Mouse (Mus musculus) CH12.LX (cell line): ENCODE measurements around the gene Rora. TPM values are rescaled to one million over a fixed set of nuclear protein-coding genes. Genes with fewer than 3 reads are reported as not detected.

Source experiments
- DNase-seq: peaks from one replicate; pipeline ENCODE4 v3.0.0-alpha.2; 2013; ENCODE audit errors: extremely low read depth
- H3K27ac ChIP-seq: 2 replicates; pipeline ENCODE4 v1.5.1; 2012; ENCODE audit warnings: low read depth, mild to moderate bottlenecking, control low read depth, moderate library complexity; ENCODE audit not compliant: insufficient read depth
- H3K27me3 ChIP-seq: replicated peaks from 2 replicates; pipeline ENCODE3; 2012; ENCODE audit warnings: inconsistent platforms
- H3K36me3 ChIP-seq, 2 experiments: replicated peaks in 1 of 2; 2 replicates each; pipeline versions ENCODE3 to v1.6.1; 2012; ENCODE audit warnings: inconsistent platforms in 1 of 2, low read length in 1 of 2, mild to moderate bottlenecking in 1 of 2, mixed read lengths in 1 of 2, moderate library complexity in 1 of 2; ENCODE audit not compliant: control insufficient read depth in 1 of 2, insufficient read depth in 1 of 2
- H3K4me1 ChIP-seq, 2 experiments: 2 replicates each; pipeline ENCODE4 v1.6.1; 2012; ENCODE audit warnings: inconsistent platforms in 1 of 2, moderate library complexity in 1 of 2; ENCODE audit not compliant: insufficient read depth in 2 of 2, control insufficient read depth in 1 of 2
- H3K4me2 ChIP-seq: 2 replicates; pipeline ENCODE4 v1.6.1; 2012; ENCODE audit warnings: low read depth, mild to moderate bottlenecking, control low read depth; ENCODE audit not compliant: poor library complexity, insufficient read depth, severe bottlenecking
- H3K4me3 ChIP-seq, 3 experiments: fragments of 150-350 bp in 1 of 3; sonication (generic) in 1 of 3; replicated peaks in 1 of 3; 2 replicates each; pipeline versions ENCODE3 to v1.5.1; 2011 to 2012; ENCODE audit warnings: low read depth in 2 of 3, low read length in 2 of 3, mild to moderate bottlenecking in 2 of 3, moderate library complexity in 2 of 3, control low read depth in 1 of 3, improper control_type of control experiment in 1 of 3, inconsistent platforms in 1 of 3, mixed read lengths in 1 of 3; ENCODE audit not compliant: poor library complexity in 1 of 3
- H3K79me2 ChIP-seq: replicated peaks from 2 replicates; pipeline ENCODE4 v1.6.1; 2012; ENCODE audit warnings: mild to moderate bottlenecking, moderate library complexity; ENCODE audit not compliant: control insufficient read depth, poor library complexity, insufficient read depth, severe bottlenecking; ENCODE audit errors: extremely low read depth
- H3K9ac ChIP-seq: 2 replicates; pipeline ENCODE4 v1.6.1; 2012; ENCODE audit warnings: low read depth, mild to moderate bottlenecking, control low read depth, moderate library complexity; ENCODE audit not compliant: insufficient read depth
- H3K9me3 ChIP-seq: replicated peaks from 2 replicates; pipeline ENCODE3; 2012; ENCODE audit warnings: low read length, inconsistent platforms, mixed read lengths
- CHD1 ChIP-seq: IDR thresholded peaks from 2 replicates; pipeline ENCODE4 v1.6.1; 2012; ENCODE audit warnings: low read depth, low read length, improper control_type of control experiment, inconsistent platforms
- CTCF ChIP-seq, 2 experiments: IDR thresholded peaks in 1 of 2; conservative IDR thresholded peaks in 1 of 2; 2 replicates each; pipeline ENCODE4 v1.5.1; 2011 to 2012; ENCODE audit warnings: low read depth in 2 of 2, low read length in 2 of 2, improper control_type of control experiment in 1 of 2, inconsistent platforms in 1 of 2, mild to moderate bottlenecking in 1 of 2, moderate library complexity in 1 of 2
- EP300 ChIP-seq: IDR thresholded peaks from 2 replicates; pipeline ENCODE4 v1.6.1; 2011; ENCODE audit warnings: low read length, improper control_type of control experiment
- GABPA ChIP-seq: IDR thresholded peaks from 2 replicates; pipeline ENCODE4 v1.6.1; 2012; ENCODE audit warnings: low read depth, low read length, improper control_type of control experiment, inconsistent platforms; ENCODE audit not compliant: insufficient replicate concordance
- MAFK ChIP-seq: IDR thresholded peaks from 2 replicates; pipeline ENCODE4 v1.6.1; 2011; ENCODE audit warnings: low read length, improper control_type of control experiment; ENCODE audit not compliant: insufficient replicate concordance
- MEF2A ChIP-seq: IDR thresholded peaks from 2 replicates; pipeline ENCODE4 v1.6.1; 2014; ENCODE audit warnings: low read depth, mild to moderate bottlenecking, inconsistent platforms, low read length, improper control_type of control experiment, borderline replicate concordance
- RAD21 ChIP-seq: IDR thresholded peaks from 2 replicates; pipeline ENCODE4 v1.6.1; 2011; ENCODE audit warnings: low read depth, mild to moderate bottlenecking, low read length, improper control_type of control experiment, moderate library complexity
- RCOR1 ChIP-seq: conservative IDR thresholded peaks from 2 replicates; pipeline ENCODE4 v1.6.1; 2012; ENCODE audit warnings: low read depth, mild to moderate bottlenecking, inconsistent platforms, low read length, improper control_type of control experiment
- UBTF ChIP-seq: IDR thresholded peaks from 2 replicates; pipeline ENCODE4 v1.6.1; 2012; ENCODE audit warnings: low read depth, mild to moderate bottlenecking, inconsistent platforms, low read length, improper control_type of control experiment, moderate library complexity
- USF1 ChIP-seq: IDR thresholded peaks from 2 replicates; pipeline ENCODE4 v1.6.1; 2014; ENCODE audit warnings: low read depth, mild to moderate bottlenecking, inconsistent platforms, low read length, improper control_type of control experiment
- USF2 ChIP-seq: conservative IDR thresholded peaks from 2 replicates; pipeline ENCODE4 v1.6.1; 2011; ENCODE audit warnings: low read depth, low read length, improper control_type of control experiment
- ZC3H11A ChIP-seq: IDR thresholded peaks from 2 replicates; pipeline ENCODE4 v1.6.1; 2012; ENCODE audit warnings: low read depth, mild to moderate bottlenecking, inconsistent platforms, low read length, improper control_type of control experiment
- ZMIZ1 ChIP-seq: IDR thresholded peaks from 2 replicates; pipeline ENCODE4 v1.6.1; 2012; ENCODE audit warnings: low read depth, mild to moderate bottlenecking, inconsistent platforms, low read length, improper control_type of control experiment
- dilution Hi-C: fragments of 300-500 bp; cut with MboI; formaldehyde crosslinking; loops from 2 replicates; pipeline ENCODE4 v1.14.3; 2020; ENCODE audit warnings: low sequenced_read_pairs; ENCODE audit not compliant: extremely low pct_unique_long_range_greater_than_20kb, extremely low pct_ligation_motif_present
- in situ Hi-C: fragments of 300-500 bp; cut with MboI; formaldehyde crosslinking; loops from 3 replicates; pipeline ENCODE4 v1.14.3; 2019; ENCODE audit warnings: low sequenced_read_pairs, low pct_ligation_motif_present, low pct_unique_long_range_greater_than_20kb, mixed read lengths
- polyA plus RNA-seq: library from polyadenylated mRNA; unstranded; fragments of >175 nt; gene quantifications from 2 replicates; pipeline ENCODE4 v1.2.1, GENCODE M21; 2012; ENCODE audit warnings: low read depth; ENCODE audit not compliant: insufficient read length
- total RNA-seq, 2 experiments: library from RNA; depleted of rRNA; stranded (reverse); fragments of 300-350 nt in 1 of 2; fragments of >200 nt in 1 of 2; gene quantifications; 2 replicates each; pipeline ENCODE4 v1.2.3; 2012 to 2014

Gene Rora
- total and polyA plus RNA-seq, 3 experiments, result 0.36 to 0.66 (median 0.64) TPM

DNA sequence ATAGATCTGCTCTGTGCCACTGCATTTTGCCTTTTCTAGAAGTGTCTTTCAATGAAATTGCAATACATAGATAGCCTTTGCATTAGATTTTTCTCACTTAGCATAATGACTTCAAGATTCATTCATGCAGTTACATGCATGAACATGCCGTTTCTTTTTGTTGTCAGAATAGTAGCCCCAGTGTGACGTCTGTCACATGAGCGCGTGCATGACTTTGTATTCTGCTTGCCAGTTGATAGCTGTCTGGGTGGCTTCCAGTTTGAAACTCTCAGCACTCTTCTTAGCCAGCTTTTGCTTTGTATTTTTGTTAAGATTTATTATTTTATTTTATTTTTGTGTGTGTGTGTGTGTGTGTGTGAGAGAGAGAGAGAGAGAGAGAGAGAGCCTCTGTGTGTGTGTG, 280.7 kb downstream of the Rora start:
- Histone ChIP-seq H3K4me1 (peaks cover 0 to 9% of the 10 kb centered on the region in 2 experiments; a peak in 1 of 4 replicates), H3K9me3 (peaks cover 29% of the 10 kb centered on the region)
- no peak for DNase-seq
- no peak for TF ChIP-seq EP300
- TF ChIP-seq RAD21, result no peak
- no peak for TF ChIP-seq GABPA
- TF ChIP-seq USF2, result no peak
- no peak for TF ChIP-seq USF1
- TF ChIP-seq, all 38 proteins: peak for 0
- in situ Hi-C loops, result no loop called here
- no peak overlapping the region for H3K4me3 ChIP-seq
- H3K79me2 ChIP-seq, result no peaks in the 10 kb centered on the region
- no peak overlapping the region for H3K4me2 ChIP-seq
- dilution Hi-C loops, result no loop called here
- no peaks in the 10 kb centered on the region for H3K27me3 ChIP-seq
- no peaks in the 10 kb centered on the region for H3K36me3 ChIP-seq
- H3K9ac ChIP-seq, result no peak overlapping the region
- no peak overlapping the region for H3K27ac ChIP-seq

DNA sequence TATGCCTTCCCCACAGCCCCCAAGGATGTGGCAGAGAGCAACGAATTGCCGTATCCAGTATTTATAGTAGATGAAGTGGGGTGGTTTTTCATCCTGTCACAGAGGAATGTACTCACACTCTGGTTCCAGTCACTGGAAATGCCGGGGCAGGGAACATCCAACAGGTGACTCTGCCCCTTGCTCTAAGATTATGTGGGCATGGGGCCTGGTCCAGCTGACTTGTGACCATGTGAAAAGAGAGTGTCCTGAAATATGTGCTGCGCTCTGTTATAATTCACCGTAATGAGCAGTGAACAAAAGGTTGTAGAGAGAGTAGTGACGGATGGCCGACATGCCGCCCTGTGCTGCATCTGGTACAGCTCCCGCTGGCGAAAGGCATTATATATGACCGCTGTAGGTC, 282.0 kb downstream of the Rora start:
- Histone ChIP-seq H3K4me1 (peaks cover 0 to 9% of the 10 kb centered on the region in 2 experiments; a peak in 1 of 4 replicates), H3K9me3 (peaks cover 40% of the 10 kb centered on the region), H3K9ac (no peak overlapping the region), H3K27me3 (no peaks in the 10 kb centered on the region), H3K4me2 (no peak overlapping the region), H3K27ac (no peak overlapping the region), H3K4me3 (no peak overlapping the region), H3K79me2 (no peaks in the 10 kb centered on the region), H3K36me3 (no peaks in the 10 kb centered on the region)
- dilution Hi-C loops, result no loop called here
- DNase-seq, result no peak
- in situ Hi-C loops, result no loop called here
- no peak for TF ChIP-seq ZMIZ1
- no peak for TF ChIP-seq UBTF

DNA sequence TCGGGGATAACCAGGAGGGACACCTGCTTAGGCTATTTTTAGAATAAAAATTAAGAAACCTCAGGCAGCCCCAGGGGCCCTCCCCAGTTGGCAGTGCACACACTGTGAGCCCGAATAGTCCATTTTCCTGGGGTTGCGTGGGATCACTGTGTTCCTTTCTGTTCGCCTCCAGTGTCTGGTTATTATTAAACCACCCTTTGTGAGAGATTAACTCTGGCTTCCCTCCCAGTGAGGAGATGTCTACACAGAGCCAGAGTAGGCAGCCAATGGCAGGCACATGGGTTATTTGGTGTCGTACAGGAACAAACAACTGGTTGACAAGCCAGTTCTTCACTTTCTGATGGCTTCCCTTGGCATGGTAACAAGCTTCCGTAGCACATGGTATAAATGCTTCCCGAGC, 287.5 kb downstream of the Rora start:
- Histone ChIP-seq H3K27me3 (no peaks in the 10 kb centered on the region), H3K4me1 (peaks cover 0 to 18% of the 10 kb centered on the region in 2 experiments; a peak in 2 of 4 replicates), H3K9ac (no peak overlapping the region), H3K36me3 (no peaks in the 10 kb centered on the region), H3K27ac (no peak overlapping the region)
- TF ChIP-seq GABPA (no peak), MEF2A (no peak), CHD1 (no peak), RAD21 (no peak), ZC3H11A (no peak), CTCF (conservative IDR thresholded peaks at IDR 0.05 in 1 of 2, IDR thresholded peaks at IDR 0.05 in 1 of 2; ENCODE audit: low read depth in 2 of 2, low read length in 2 of 2) (no peak), MAFK (no peak), ZMIZ1 (no peak), RCOR1 (no peak)
- TF ChIP-seq, all 38 proteins: peak for 0
- in situ Hi-C loops, result no loop called here
- H3K79me2 ChIP-seq, result no peaks in the 10 kb centered on the region
- H3K4me2 ChIP-seq, result no peak overlapping the region
- peaks cover 61% of the 10 kb centered on the region for H3K9me3 ChIP-seq
- H3K4me3 ChIP-seq, result no peak overlapping the region
- dilution Hi-C loops, result no loop called here
- DNase-seq, result no peak
